Mouse (Mus musculus): ENCODE results near the gene Vsir. TPM values are rescaled to one million over a fixed set of nuclear protein-coding genes. Genes with fewer than 3 reads are reported as not detected.

Vsir gene
- polyA plus RNA-seq, 1 experiment = 17.0 TPM

DNA sequence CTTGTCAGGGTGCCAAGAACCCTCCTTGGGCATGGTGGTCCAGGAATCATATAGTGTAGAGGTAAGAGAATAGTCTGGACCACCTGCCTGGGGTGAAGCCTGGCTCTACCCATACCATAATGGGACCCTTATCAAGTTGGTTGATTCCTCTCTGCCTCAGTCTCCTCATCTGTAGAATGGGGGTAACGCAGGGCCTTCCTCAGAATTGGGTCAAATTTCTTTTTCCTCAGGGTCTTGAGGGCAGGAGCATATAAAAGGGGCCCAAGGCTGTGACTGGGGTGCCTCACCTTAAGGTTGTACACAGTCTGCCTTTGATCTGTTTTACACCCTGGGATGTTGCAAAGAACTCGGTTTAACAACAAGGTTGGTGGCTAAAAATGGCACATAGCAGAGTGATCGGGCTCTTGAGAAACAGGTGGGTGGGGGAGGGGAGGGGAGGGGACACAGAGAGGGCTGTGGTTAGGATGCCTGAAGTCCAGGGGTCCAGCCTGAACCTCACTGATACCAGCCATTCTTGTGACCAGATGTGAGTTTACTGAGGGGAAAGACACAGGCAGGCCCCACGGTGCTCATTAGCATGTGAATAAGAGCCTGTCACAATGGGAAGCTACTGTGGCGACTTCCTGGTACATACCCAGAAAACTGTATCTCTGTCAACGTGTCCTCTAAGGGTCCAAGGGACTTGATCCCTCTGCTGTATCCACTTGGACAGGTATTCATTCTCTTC lies 43.7 kb downstream of the Vsir start:
- TF ChIP-seq POLR2A (IDR thresholded peaks at IDR 0.05; ENCODE audit: borderline replicate concordance, insufficient read depth, low read length) (no peak), CTCF (IDR thresholded peaks at IDR 0.05; ENCODE audit: borderline replicate concordance, insufficient read depth, low read depth, low read length) (no peak)
- H3K4me3 ChIP-seq (replicated peaks; ENCODE audit: insufficient read depth, low read depth, low read length) = no peak overlapping the region
- no peak overlapping the region for H3K27ac ChIP-seq (ENCODE audit: insufficient read depth, low read length)
- no peaks in the 10 kb centered on the region for H3K4me1 ChIP-seq (ENCODE audit: control insufficient read depth, insufficient read depth, low read length)
- H3K27me3 ChIP-seq (ENCODE audit: control insufficient read depth, insufficient read depth, low read length) = no peaks in the 10 kb centered on the region
- no peak for DNase-seq
- WGBS = 54% methylated on average over 6 of the region's 6 CpGs

DNA sequence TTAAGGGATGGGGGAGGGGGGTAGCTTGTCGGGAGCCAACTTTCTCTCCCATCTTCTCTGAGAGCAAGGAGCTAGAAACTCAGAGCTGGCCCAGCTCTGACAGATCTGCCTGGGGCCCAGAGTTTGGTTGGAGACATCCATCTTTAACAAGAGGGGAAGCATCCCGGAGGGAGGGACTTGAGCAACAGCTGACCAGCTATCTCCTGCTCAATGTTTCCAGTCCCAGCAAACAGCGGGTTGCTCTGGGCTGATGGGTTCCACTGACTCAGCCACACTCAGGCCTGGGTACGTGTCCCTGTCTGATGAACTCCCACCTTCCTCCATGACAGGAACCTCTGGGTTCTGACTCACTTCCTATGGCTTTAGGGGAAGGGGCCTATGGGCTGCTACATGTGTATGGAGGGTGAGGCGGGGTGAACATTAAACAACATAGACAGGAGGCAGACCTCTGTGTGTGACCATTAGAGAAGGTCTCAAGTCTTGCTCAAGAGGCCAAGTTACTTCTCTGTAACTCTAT lies 44.3 kb downstream of the Vsir start:
- H3K27me3 ChIP-seq (ENCODE audit: control insufficient read depth, insufficient read depth, low read length) = no peaks in the 10 kb centered on the region
- H3K4me3 ChIP-seq (replicated peaks; ENCODE audit: insufficient read depth, low read depth, low read length) = no peak overlapping the region
- H3K27ac ChIP-seq (ENCODE audit: insufficient read depth, low read length) = no peak overlapping the region
- no peak for DNase-seq
- 65% methylated on average over 5 of the region's 5 CpGs for WGBS
- TF ChIP-seq POLR2A (IDR thresholded peaks at IDR 0.05; ENCODE audit: borderline replicate concordance, insufficient read depth, low read length) (no peak), CTCF (IDR thresholded peaks at IDR 0.05; ENCODE audit: borderline replicate concordance, insufficient read depth, low read depth, low read length) (no peak)
- H3K4me1 ChIP-seq (ENCODE audit: control insufficient read depth, insufficient read depth, low read length) = no peaks in the 10 kb centered on the region

DNA sequence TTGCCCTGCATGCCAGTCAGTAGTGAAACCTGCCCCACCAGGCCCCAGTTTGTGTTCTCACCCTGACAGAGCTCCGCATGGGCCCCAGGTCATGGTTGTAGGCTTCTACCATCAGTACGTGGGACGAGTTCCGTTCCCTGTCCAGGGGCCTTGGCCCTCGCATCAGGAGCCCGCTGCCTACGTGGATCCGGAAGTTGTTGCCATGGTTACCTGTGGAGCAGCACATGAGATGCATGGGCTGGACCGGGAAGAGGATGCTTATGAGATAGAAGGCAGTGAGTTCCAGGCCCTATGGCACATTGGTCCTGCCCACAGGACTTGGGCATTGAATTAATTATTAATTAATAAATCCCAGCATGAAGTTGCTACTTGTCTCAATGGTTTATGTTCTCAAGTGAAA lies 45.0 kb downstream of the Vsir start:
- no peak for DNase-seq
- H3K4me1 ChIP-seq (ENCODE audit: control insufficient read depth, insufficient read depth, low read length) = no peaks in the 10 kb centered on the region
- H3K4me3 ChIP-seq (replicated peaks; ENCODE audit: insufficient read depth, low read depth, low read length) = no peak overlapping the region
- H3K27ac ChIP-seq (ENCODE audit: insufficient read depth, low read length) = no peak overlapping the region
- TF ChIP-seq POLR2A (IDR thresholded peaks at IDR 0.05; ENCODE audit: borderline replicate concordance, insufficient read depth, low read length) (no peak), CTCF (IDR thresholded peaks at IDR 0.05; ENCODE audit: borderline replicate concordance, insufficient read depth, low read depth, low read length) (no peak)
- 76% methylated on average over 9 of the region's 9 CpGs for WGBS
- no peaks in the 10 kb centered on the region for H3K27me3 ChIP-seq (ENCODE audit: control insufficient read depth, insufficient read depth, low read length)

DNA sequence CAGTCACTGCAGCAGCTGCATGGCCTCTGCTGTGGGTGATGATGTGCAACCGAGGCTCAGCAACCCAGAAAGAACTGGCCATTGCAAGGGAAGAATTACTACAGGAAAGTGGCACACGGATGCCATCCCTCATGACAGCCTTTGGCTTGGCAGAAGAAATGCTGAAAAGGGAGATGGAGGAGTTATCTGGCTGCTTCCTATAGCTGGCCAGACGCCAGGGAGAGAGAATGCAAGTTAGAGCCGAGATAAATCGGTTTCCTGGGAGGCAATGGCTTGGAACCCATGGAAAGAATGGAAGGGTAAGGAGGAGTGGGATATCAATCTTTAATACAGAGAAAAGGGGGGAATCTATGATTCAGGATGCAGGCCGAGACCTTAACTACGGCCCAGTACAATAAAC lies 48.3 kb downstream of the Vsir start:
- H3K4me1 ChIP-seq (ENCODE audit: control insufficient read depth, insufficient read depth, low read length) = no peaks in the 10 kb centered on the region
- WGBS = 39% methylated on average over 7 of the region's 7 CpGs
- H3K27ac ChIP-seq (ENCODE audit: insufficient read depth, low read length) = no peak overlapping the region
- no peak overlapping the region for H3K4me3 ChIP-seq (replicated peaks; ENCODE audit: insufficient read depth, low read depth, low read length)
- DNase-seq = no peak
- no peaks in the 10 kb centered on the region for H3K27me3 ChIP-seq (ENCODE audit: control insufficient read depth, insufficient read depth, low read length)
- TF ChIP-seq CTCF (IDR thresholded peaks at IDR 0.05; ENCODE audit: borderline replicate concordance, insufficient read depth, low read depth, low read length) (no peak), POLR2A (IDR thresholded peaks at IDR 0.05; ENCODE audit: borderline replicate concordance, insufficient read depth, low read length) (no peak)

- Histone ChIP-seq H3K4me3 (replicated peaks; ENCODE audit: insufficient read depth, low read depth, low read length) (no peak overlapping the region), H3K27me3 (ENCODE audit: control insufficient read depth, insufficient read depth, low read length) (no peaks in the 10 kb centered on the region), H3K4me1 (ENCODE audit: control insufficient read depth, insufficient read depth, low read length) (no peaks in the 10 kb centered on the region), H3K27ac (ENCODE audit: insufficient read depth, low read length) (no peak overlapping the region)
- WGBS = 72% methylated on average over 5 of the region's 5 CpGs
- no peak for DNase-seq
- TF ChIP-seq POLR2A (IDR thresholded peaks at IDR 0.05; ENCODE audit: borderline replicate concordance, insufficient read depth, low read length) (no peak), CTCF (IDR thresholded peaks at IDR 0.05; ENCODE audit: borderline replicate concordance, insufficient read depth, low read depth, low read length) (no peak)
These were observed 49.0 kb downstream of the Vsir start for GRCm38 (mm10) chr10:60395605-60396004.

DNA sequence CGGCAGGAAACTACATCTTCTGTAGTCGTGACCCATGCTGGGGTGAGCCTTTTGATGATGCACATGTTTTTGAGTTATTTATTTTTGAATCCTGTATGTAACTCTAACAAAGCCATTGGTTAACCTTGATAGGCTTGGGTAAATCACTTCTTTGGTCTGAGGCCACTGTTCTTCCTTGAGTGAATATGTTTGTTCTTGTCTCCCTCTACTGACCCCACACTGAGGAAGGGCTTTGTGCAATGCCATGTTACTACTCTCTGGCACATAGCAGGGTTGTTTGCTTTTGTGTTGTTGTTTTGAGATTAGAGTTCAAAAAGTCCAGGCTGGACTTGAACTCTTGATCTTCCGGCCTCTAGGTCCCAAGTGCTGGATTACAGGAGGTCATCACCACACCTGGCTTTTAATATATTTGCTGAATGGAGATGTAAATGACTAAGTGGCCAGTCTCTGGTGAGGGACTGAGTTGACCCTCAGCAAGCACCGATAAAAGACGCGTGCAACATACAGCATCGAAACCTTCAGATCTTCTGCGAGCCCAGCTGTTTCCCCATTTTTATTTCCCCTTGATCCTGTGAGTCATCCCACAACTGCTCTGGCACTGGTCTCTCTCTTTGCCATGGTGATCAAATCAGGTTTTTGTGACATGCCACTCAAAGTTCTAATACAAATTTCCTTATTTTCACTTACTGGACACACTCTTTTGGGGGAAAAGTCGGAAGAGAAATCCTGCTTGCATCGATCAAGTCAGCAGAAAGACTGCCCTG lies 51.6 kb downstream of the Vsir start:
- DNase-seq = no peak
- 91% methylated on average over 10 of the region's 10 CpGs for WGBS
- H3K4me1 ChIP-seq (ENCODE audit: control insufficient read depth, insufficient read depth, low read length) = no peaks in the 10 kb centered on the region

GRCm38 (mm10) chr10:60399449-60399848 lies 52.8 kb downstream of the Vsir start, which contains the start of gene Gm17455:
Gene Gm17455, plus strand, starts transcription at chr10:60399726.
- no peak for DNase-seq
- Histone ChIP-seq H3K4me3 (replicated peaks; ENCODE audit: insufficient read depth, low read depth, low read length) (no peak within 1 kb of the TSS), H3K4me1 (ENCODE audit: control insufficient read depth, insufficient read depth, low read length) (no peaks in the 10 kb centered on the region), H3K27me3 (ENCODE audit: control insufficient read depth, insufficient read depth, low read length) (no peaks in the 10 kb centered on the region), H3K27ac (ENCODE audit: insufficient read depth, low read length) (no peak within 1 kb of the TSS)
- no peak for TF ChIP-seq CTCF (IDR thresholded peaks at IDR 0.05; ENCODE audit: borderline replicate concordance, insufficient read depth, low read depth, low read length)
- no peak for TF ChIP-seq POLR2A (IDR thresholded peaks at IDR 0.05; ENCODE audit: borderline replicate concordance, insufficient read depth, low read length)
- 72% methylated on average over 7 of the region's 7 CpGs for WGBS

More for the DNA sequence above, 51.6 kb downstream of the Vsir start:
- H3K27me3 ChIP-seq (ENCODE audit: control insufficient read depth, insufficient read depth, low read length) = no peaks in the 10 kb centered on the region
- H3K4me3 ChIP-seq (replicated peaks; ENCODE audit: insufficient read depth, low read depth, low read length) = no peak overlapping the region
- no peak overlapping the region for H3K27ac ChIP-seq (ENCODE audit: insufficient read depth, low read length)
- TF ChIP-seq POLR2A (IDR thresholded peaks at IDR 0.05; ENCODE audit: borderline replicate concordance, insufficient read depth, low read length) = no peak
- no peak for TF ChIP-seq CTCF (IDR thresholded peaks at IDR 0.05; ENCODE audit: borderline replicate concordance, insufficient read depth, low read depth, low read length)
